Mouse (Mus musculus) gastrocnemius, adult 8-10 months (tissue): Measurements from ENCODE around the gene Grk1. TPM values are rescaled to one million over a fixed set of nuclear protein-coding genes. Genes with fewer than 3 reads are reported as not detected.

Experiments used
- total RNA-seq, 4 experiments: library from RNA; stranded (reverse); gene quantifications; 2 replicates each; pipeline ENCODE4 v1.2.4; 2022

Grk1 gene
- total RNA-seq, 4 experiments from 2014 or later = not detected

Other genes starting within 250 kb of the Grk1 start
- 100 to 1,000 TPM; 405 to 451 (median 426) TPM for gene Lamp1, start 245.9 kb upstream of the Grk1 start, total RNA-seq
- 10 to 100 TPM in 3 of 4 experiments, 1 to 10 TPM in 1; 9.3 to 14.1 (median 11.8) TPM for gene Grtp1, start 204.5 kb upstream of the Grk1 start, total RNA-seq
- gene Adprhl1, start 150.9 kb upstream of the Grk1 start, total RNA-seq = 10 to 100 TPM; 50.0 to 62.3 (median 56.3) TPM
- gene Dcun1d2, start 117.0 kb upstream of the Grk1 start, total RNA-seq = 10 to 100 TPM; 80.1 to 95.6 (median 88.1) TPM
- gene Tmco3, start 116.9 kb upstream of the Grk1 start, total RNA-seq = 10 to 100 TPM; 12.0 to 21.5 (median 17.1) TPM
- 10 to 100 TPM; 49.4 to 70.8 (median 63.2) TPM for gene Tfdp1, start 66.3 kb upstream of the Grk1 start, total RNA-seq
- not detected for gene Atp4b, start 8.3 kb upstream of the Grk1 start, total RNA-seq
- 1 to 10 TPM; 1.3 to 2.5 (median 2.2) TPM for gene Tmem255b, start 30.1 kb downstream of the Grk1 start, total RNA-seq
- gene Gas6, start 89.4 kb downstream of the Grk1 start, total RNA-seq = 100 to 1,000 TPM in 1 of 4 experiments, 10 to 100 TPM in 3; 62.5 to 101 (median 75.1) TPM
- gene 1700029H14Rik, start 157.4 kb downstream of the Grk1 start, total RNA-seq = not detected